Mouse (Mus musculus): ENCODE data around the gene Epb41l3.
A peak's percentile ranks its signal among the peaks of the same experiment; 100 is the strongest.

The Epb41l3 gene

GRCm38 (mm10) chr17:69105799-69106401 lies 30.4 kb downstream of the Epb41l3 start:
- DNase-seq (ENCODE audit: extremely low spot score, low spot score): peak; percentile 42

- no peak for DNase-seq (ENCODE audit: extremely low spot score, low spot score)
Measured at GRCm38 (mm10) chr17:69109216-69109615, 33.7 kb downstream of the Epb41l3 start.

DNA sequence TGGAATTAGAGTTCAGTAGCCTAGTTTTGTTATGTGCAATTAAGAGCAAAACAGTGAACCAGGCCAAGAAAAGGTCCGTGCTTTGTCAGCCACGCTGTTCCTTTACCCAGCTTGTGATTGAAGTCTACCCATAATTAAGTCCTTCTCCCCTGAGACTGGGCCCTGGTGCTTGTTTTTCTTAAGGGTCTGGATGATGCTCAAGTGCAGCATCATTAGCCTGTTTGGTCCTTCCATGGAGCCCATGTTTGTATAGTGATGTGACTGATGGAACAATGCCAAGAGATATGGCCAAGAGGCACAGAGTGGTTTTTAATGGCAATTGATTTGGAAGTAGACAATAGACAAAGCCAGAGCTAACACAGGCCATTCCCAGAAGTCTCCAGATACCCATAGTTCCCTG lies 36.7 kb downstream of the Epb41l3 start:
- no peak for DNase-seq (ENCODE audit: extremely low spot score, low spot score)

DNA sequence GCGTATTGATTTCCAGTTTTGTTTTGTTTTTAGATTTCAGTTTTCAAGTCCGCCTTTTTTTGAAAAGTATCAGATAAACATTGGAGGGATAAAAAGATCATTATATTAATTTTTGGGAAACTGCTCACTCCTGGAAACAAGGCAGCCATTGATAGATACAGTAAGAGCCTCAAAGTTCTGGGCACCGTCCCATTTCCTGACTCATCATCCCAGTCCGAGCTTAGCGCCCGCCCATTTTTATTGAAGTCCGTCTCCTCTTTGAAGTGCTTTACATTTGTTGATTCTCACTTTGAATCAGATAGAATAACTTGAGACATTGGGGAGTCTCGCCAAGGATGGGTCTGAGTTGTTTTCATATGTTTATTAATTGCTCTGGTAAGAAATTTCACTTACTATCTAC lies 43.7 kb downstream of the Epb41l3 start:
- no peak for DNase-seq (ENCODE audit: extremely low spot score, low spot score)

- peak; percentile 36 for DNase-seq (ENCODE audit: extremely low spot score, low spot score)
Measured at GRCm38 (mm10) chr17:69120533-69121358, 45.3 kb downstream of the Epb41l3 start.

GRCm38 (mm10) chr17:69122403-69122802 lies 46.9 kb downstream of the Epb41l3 start:
- DNase-seq (ENCODE audit: extremely low spot score, low spot score): peak; percentile 19

DNA sequence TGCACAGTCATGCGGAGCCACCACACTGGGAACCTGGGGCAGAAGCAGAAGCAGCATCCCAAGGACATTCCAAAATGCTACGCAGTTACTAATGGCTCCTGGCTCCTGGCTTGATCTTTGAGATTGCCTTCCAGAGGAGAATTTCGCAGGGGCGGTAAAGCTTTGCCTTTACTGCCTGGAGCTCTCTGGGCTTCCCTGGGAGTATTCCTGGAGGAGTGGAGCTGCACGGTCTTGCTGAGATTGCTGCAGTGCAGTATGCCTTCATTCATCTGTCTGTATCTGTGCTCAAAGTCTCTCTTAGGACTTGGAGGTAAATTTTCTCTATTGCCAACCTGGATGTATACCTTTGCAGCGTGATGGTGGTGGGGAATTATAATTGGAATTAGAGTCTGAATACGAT lies 52.0 kb downstream of the Epb41l3 start:
- no peak for DNase-seq (ENCODE audit: extremely low spot score, low spot score)

GRCm38 (mm10) chr17:69127981-69128380 lies 52.5 kb downstream of the Epb41l3 start:
- DNase-seq (ENCODE audit: extremely low spot score, low spot score): no peak

DNA sequence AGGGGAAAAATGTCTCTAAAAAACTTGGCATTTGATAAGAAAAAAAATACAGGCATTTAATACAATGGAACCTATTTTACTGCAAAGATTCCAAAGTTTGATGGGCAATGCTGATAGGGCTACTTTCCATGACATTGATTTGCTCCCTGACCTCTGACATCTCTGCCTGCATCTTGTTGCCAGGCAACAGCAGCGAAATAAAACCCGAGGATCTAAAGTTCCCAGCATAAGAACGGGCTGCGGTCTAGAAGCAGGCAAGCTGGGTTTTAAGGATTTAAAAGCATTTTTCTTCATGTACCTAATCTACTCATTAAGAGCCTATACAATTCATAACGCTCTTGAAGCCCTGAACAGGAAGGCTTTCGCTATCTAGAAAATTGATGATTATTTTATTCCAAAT lies 54.0 kb downstream of the Epb41l3 start:
- peak; percentile 24 for DNase-seq (ENCODE audit: extremely low spot score, low spot score)

- DNase-seq (ENCODE audit: extremely low spot score, low spot score): no peak
Measured at GRCm38 (mm10) chr17:69143017-69143416, 67.5 kb downstream of the Epb41l3 start.

DNA sequence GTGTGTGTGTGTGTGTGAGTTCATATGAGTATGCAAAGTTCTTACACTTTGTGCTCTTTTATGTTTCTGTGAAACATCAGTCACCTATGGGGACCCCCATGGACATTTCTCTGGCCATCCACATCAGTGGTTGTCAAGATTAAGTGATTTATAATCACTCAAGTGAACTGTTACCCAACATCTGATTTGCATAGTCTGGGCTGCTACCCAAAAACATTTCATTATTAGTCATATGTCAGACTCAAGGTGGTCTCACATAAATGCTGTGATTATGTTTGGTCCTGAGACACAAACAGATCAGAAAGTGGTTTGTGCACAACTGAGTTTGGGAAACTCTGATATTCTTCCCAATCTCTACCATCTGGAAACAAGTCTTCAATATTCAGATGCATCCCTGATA lies 75.3 kb downstream of the Epb41l3 start:
- no peak for DNase-seq (ENCODE audit: extremely low spot score, low spot score)

DNA sequence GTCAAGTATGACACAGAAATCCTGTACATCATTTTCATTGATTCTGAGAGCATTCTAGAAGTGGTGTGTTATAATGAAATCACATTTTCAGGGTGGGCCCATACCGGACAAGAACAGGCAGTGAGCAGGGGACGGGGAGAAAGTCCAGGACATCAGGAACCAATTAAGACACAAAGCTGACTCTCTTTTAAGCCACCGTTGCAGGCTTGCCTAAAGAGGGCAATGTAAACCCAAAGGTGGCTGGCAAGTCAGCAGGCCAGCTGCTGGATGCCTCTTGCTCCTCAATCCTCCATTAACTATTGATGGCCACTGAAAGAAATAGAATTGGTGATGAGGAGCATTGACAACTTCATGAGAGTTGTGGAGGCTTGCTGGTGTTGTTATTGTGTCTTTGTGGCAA lies 75.8 kb downstream of the Epb41l3 start:
- DNase-seq (ENCODE audit: extremely low spot score, low spot score): no peak

GRCm38 (mm10) chr17:69155034-69155433 lies 79.6 kb downstream of the Epb41l3 start:
- DNase-seq (ENCODE audit: extremely low spot score, low spot score): no peak

DNA sequence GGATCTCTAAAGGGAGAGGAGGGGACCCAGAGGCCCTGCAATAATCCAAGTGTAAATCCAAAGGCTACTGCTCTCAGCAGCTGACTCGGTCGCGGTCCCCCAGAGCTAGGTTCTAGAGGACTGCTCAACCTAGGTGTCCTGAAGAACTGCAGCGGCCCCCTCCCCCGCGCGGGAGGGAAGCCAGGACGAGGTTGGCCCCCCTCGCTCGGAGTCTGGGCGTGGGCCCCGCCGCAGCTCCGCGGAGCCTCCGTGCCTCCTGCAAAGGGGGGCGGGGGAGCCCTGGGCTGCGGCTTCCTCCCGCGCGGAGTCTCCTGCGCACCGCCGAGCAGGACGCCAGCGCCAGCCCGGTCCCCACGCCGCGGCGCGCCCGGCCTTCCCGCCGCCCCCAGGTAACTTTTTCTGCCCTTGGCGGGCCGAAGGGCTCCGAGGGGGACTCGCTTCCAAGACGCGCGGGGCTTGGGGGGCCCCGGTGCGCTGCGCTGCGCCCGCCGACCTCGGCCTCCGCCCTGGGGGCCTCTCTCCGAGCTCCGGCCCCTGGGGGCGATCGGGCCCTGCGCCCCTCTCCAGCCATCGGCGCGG lies 81.1 kb downstream of the Epb41l3 start:
- peak; percentile 78 for DNase-seq (ENCODE audit: extremely low spot score, low spot score)

DNA sequence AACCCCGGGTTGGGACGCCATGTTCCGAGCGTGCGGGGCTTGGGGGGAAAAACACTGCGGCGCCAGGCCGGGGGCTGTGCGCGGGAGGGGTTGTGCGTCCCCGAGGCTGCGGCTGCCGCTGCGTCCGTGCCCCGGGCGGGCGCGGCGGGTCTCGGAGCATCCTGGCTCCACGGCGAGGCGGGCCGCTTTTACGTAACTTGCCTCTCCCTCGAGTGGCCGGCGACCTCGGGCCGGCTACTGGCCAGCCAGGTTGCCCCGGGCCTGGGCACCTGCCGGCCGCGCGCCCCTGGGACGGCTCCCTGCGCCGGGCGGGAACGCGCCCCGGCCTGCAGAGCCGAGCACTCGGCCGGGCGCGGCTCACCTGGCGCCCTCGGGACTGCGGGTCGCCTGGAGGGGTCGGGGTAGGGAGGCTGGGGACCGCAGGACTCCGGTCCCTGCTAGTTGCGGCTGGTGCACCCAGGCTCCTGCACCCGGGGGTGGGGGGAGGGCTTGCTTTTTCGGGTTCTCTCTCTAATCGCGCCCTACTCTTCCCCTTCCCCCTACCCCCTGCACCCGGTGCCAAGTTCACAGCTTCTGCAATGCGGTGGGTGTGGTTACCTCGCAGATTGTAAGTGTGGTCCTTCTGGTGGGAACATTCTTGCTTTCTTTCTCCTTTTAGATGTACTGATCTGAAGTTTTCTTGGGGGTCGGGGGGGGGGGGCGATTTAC lies 81.8 kb downstream of the Epb41l3 start:
- DNase-seq (ENCODE audit: extremely low spot score, low spot score): peak; percentile 63

GRCm38 (mm10) chr17:69157809-69158185 lies 82.3 kb downstream of the Epb41l3 start:
- DNase-seq (ENCODE audit: extremely low spot score, low spot score): no peak

DNA sequence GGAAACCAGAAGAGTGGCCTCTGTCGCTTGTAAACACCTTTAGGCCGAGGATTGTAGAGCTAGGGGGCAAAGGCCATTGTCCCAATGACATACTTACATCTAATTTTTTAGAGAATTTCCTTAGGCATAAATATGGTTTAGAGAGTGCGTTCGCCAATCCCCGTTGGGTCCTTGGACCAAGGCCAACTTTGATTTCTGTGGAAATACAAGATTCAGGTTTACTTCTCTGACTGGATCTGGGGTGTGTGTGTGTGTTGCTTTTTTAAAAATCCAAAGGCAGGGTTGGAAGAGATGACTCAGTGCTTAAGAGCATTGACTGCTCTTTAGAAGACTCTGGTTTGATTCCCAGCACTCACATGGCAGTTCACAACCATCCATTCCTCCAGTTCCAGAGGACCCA lies 83.2 kb downstream of the Epb41l3 start:
- no peak for DNase-seq (ENCODE audit: extremely low spot score, low spot score)

DNA sequence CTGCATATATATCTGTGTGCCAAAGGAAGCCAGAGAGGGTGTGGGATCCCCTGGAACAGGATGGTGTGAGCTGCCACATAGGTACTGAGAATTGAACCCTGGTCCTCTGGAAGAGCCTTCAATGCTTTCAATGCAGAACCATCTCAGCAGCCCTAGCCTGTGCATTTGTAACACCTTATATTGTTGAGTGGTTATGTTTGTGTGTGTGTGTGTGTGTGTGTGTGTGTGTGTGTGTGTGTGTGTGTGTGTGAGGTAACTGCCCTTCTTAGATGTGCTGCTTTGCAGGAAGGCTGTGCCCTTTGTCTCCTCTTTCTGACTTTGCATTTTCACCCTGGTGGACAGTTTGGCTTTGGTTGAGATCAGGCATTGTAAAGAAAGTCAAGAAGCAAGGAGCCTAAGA lies 87.2 kb downstream of the Epb41l3 start:
- no peak for DNase-seq (ENCODE audit: extremely low spot score, low spot score)

DNA sequence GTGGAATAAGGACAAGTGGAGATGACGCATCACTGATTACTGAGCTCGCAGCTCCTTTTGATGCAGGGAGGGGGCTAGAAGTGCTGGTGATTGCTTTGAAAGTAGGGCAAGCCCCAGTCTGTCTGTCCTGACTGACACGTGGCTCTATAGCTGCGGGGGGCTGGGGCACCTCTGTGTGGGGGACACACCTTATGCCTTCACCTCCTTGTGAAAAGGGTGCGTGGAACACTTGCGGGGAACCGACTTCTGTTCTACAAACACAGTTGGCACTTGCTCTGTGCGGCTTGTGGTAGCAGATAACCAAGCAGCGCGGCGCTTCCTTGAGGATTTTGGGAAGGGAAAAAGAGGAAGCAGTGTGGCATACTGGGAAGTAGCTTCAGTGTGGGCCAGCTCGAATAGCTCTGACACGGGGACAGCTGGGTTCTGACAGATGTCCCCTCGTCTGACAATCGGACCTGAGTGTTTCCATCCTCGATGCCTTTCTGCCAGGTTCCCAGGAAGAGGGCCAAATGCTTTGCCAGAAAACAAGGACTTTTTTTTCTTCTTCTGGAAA lies 101.5 kb downstream of the Epb41l3 start:
- DNase-seq (ENCODE audit: extremely low spot score, low spot score): no peak

DNA sequence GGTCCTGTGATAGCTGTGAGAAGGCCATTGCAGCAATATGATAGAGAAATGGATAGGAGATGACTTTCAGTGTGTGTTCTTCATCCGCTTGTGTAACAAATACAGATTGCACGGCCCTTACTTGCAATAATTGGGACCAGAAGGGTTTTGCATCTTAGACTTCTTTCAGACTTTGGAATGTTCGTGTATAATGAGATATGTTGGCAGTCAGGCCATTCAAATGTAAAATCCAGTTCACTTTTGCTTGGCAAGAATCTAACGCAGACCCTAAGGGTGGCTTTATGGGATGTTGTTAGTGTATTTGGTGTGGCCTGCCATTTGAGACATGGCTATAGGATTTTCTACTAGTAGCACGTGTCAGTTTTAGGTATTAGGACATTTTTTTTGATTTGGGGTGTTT lies 102.5 kb downstream of the Epb41l3 start:
- no peak for DNase-seq (ENCODE audit: extremely low spot score, low spot score)

DNA sequence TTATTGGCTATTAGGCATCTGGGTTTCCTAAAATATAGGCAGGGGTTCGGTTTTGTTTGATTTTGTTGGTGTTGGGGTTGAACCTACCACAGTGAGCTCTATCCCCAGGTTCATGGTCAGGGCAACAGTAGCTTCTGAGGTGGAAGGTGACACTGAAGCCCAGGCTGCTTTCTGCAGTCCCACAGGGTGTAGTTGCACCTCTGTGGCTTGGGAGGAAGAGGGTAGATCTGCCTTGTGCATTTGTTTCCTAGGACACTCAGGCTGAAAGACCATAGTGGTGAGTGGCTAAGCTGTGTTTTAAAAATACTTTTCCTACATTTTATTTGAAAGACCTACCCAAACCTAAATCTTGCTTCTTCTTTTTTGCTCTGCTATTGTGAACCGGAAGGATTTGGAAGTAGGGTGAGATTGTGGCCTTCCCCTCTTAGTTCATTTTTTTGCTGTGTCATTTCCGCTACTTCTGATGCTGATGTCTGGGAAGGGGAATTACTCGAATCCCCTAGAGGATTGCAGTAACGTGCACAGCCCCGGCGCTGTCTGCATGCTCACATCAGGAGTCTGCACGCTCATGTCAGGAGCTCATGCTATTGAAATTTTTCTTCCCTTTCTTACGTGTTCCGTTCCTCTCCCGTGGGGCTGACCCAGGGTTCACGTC lies 105.5 kb downstream of the Epb41l3 start:
- DNase-seq (ENCODE audit: extremely low spot score, low spot score): no peak
